Mouse (Mus musculus) embryonic facial prominence, embryonic 11.5 days (tissue): ENCODE data around the gene Serpine1. TPM values are rescaled to one million over a fixed set of nuclear protein-coding genes. Genes with fewer than 3 reads are reported as not detected.

ENCODE experiments used
- ATAC-seq: fragments of 200-750 bp; cut with Nextera tagmentation; replicated peaks from 2 replicates; pipeline ENCODE4 v1.8.0; 2017; ENCODE audit warnings: low read depth; ENCODE audit not compliant: insufficient number of reproducible peaks, low FRiP score, low TSS enrichment
- DNase-seq: peaks from one replicate; pipeline ENCODE4 v3.0.0-alpha.2; 2015; ENCODE audit warnings: low spot score
- H3K27ac ChIP-seq: fragments of 300-500 bp; sonication (generic); replicated peaks from 2 replicates; pipeline ENCODE4 v1.5.1; 2014; ENCODE audit warnings: mild to moderate bottlenecking, low read depth, low read length, control low read depth
- H3K27me3 ChIP-seq: fragments of 300-500 bp; sonication (generic); 2 replicates; pipeline ENCODE4 v1.6.1; 2014; ENCODE audit warnings: mild to moderate bottlenecking, low read length, moderate library complexity, mixed read lengths; ENCODE audit not compliant: control insufficient read depth, insufficient read depth
- H3K36me3 ChIP-seq: fragments of 300-500 bp; sonication (generic); replicated peaks from 2 replicates; pipeline ENCODE4 v1.6.1; 2014; ENCODE audit warnings: low read depth, mild to moderate bottlenecking, low read length, moderate library complexity, mixed read lengths; ENCODE audit not compliant: control insufficient read depth, insufficient read depth
- H3K4me1 ChIP-seq: fragments of 300-500 bp; sonication (generic); 2 replicates; pipeline ENCODE4 v1.6.1; 2014; ENCODE audit warnings: low read length, mixed read lengths; ENCODE audit not compliant: control insufficient read depth, insufficient read depth
- H3K4me2 ChIP-seq: fragments of 300-500 bp; sonication (generic); 2 replicates; pipeline ENCODE4 v1.6.1; 2014; ENCODE audit warnings: low read depth, mild to moderate bottlenecking, control low read depth, low read length, moderate library complexity
- H3K4me3 ChIP-seq: fragments of 300-500 bp; sonication (generic); 2 replicates; pipeline ENCODE4 v1.5.1; 2014; ENCODE audit warnings: low read depth, low read length, control low read depth
- H3K9ac ChIP-seq: fragments of 300-500 bp; sonication (generic); replicated peaks from 2 replicates; pipeline ENCODE4 v1.6.1; 2014; ENCODE audit warnings: mild to moderate bottlenecking, control low read depth, low read length
- H3K9me3 ChIP-seq: fragments of 300-500 bp; sonication (generic); replicated peaks from 2 replicates; pipeline ENCODE4 v1.6.1; 2016; ENCODE audit warnings: mild to moderate bottlenecking, low read length, inconsistent platforms, mixed read lengths; ENCODE audit not compliant: control insufficient read depth
- WGBS: fragments of 180-500 bp; shearing (Covaris S2); extraction: QIAGEN DNeasy Blood & Tissue Kit; methylation state at CpG from one replicate; pipeline ENCODE4 v1.1.7; 2014; 5-methylcytosine and 5-hydroxymethylcytosine counted together
- polyA plus RNA-seq: library from polyadenylated mRNA; unstranded; fragments of >200 nt; fragmentation: Nextera tagmentation; extraction: Ambion mirVana; gene quantifications from 2 replicates; pipeline ENCODE4 v1.2.1, GENCODE M21; 2014

Gene Serpine1
- polyA plus RNA-seq, 1 experiment from 2014 or later, result 0.17 TPM

GRCm38 (mm10) chr5:137090870-137091269 is 18.8 kb upstream of the Serpine1 start:
- H3K9me3 ChIP-seq, result no peaks in the 10 kb centered on the region
- H3K27ac ChIP-seq, result no peak overlapping the region
- H3K9ac ChIP-seq, result no peak overlapping the region
- no peak overlapping the region for H3K4me3 ChIP-seq
- WGBS, result 72% methylated on average over 10 of the region's 10 CpGs
- no peak for ATAC-seq
- no peaks in the 10 kb centered on the region for H3K36me3 ChIP-seq
- H3K4me2 ChIP-seq, result no peak overlapping the region
- no peak for DNase-seq
- H3K4me1 ChIP-seq, result no peaks in the 10 kb centered on the region
- H3K27me3 ChIP-seq, result no peaks in the 10 kb centered on the region

GRCm38 (mm10) chr5:137087410-137087809 is 15.3 kb upstream of the Serpine1 start:
- H3K9ac ChIP-seq, result no peak overlapping the region
- DNase-seq (no peak), ATAC-seq (no peak)
- no peaks in the 10 kb centered on the region for H3K27me3 ChIP-seq
- no peaks in the 10 kb centered on the region for H3K9me3 ChIP-seq
- H3K36me3 ChIP-seq, result no peaks in the 10 kb centered on the region
- WGBS, result 87% methylated on average over 8 of the region's 8 CpGs
- no peaks in the 10 kb centered on the region for H3K4me1 ChIP-seq
- H3K4me3 ChIP-seq, result no peak overlapping the region
- H3K27ac ChIP-seq, result no peak overlapping the region
- no peak overlapping the region for H3K4me2 ChIP-seq

- no peaks in the 10 kb centered on the region for H3K4me1 ChIP-seq
- H3K4me2 ChIP-seq, result no peak overlapping the region
- H3K9me3 ChIP-seq, result no peaks in the 10 kb centered on the region
- no peak overlapping the region for H3K27ac ChIP-seq
- H3K27me3 ChIP-seq, result no peaks in the 10 kb centered on the region
- no peak overlapping the region for H3K9ac ChIP-seq
- WGBS, result 78% methylated on average over 3 of the region's 3 CpGs
- no peak overlapping the region for H3K4me3 ChIP-seq
- H3K36me3 ChIP-seq, result no peaks in the 10 kb centered on the region
- DNase-seq (no peak), ATAC-seq (no peak)
Observed at GRCm38 (mm10) chr5:137085731-137086130, 13.7 kb upstream of the Serpine1 start.

- WGBS, result 86% methylated on average over 6 of the region's 6 CpGs
- no peaks in the 10 kb centered on the region for H3K36me3 ChIP-seq
- no peak overlapping the region for H3K27ac ChIP-seq
- DNase-seq (no peak), ATAC-seq (no peak)
- H3K4me2 ChIP-seq, result no peak overlapping the region
- H3K9me3 ChIP-seq, result no peaks in the 10 kb centered on the region
- H3K4me3 ChIP-seq, result no peak overlapping the region
- no peak overlapping the region for H3K9ac ChIP-seq
- H3K4me1 ChIP-seq, result no peaks in the 10 kb centered on the region
- H3K27me3 ChIP-seq, result no peaks in the 10 kb centered on the region
Observed at GRCm38 (mm10) chr5:137085021-137085420, 13.0 kb upstream of the Serpine1 start.

GRCm38 (mm10) chr5:137083051-137083450 is 11.0 kb upstream of the Serpine1 start:
- Histone ChIP-seq H3K4me3 (no peak overlapping the region), H3K36me3 (no peaks in the 10 kb centered on the region), H3K4me1 (no peaks in the 10 kb centered on the region), H3K4me2 (no peak overlapping the region), H3K9me3 (no peaks in the 10 kb centered on the region), H3K9ac (no peak overlapping the region), H3K27me3 (no peaks in the 10 kb centered on the region), H3K27ac (no peak overlapping the region)
- DNase-seq (no peak), ATAC-seq (no peak)
- 89% methylated on average over 4 of the region's 4 CpGs for WGBS

GRCm38 (mm10) chr5:137079849-137080248 is 7.8 kb upstream of the Serpine1 start:
- 39% methylated on average over 5 of the region's 5 CpGs for WGBS

GRCm38 (mm10) chr5:137078616-137079015 is 6.5 kb upstream of the Serpine1 start:
- H3K4me1 ChIP-seq, result no peaks in the 10 kb centered on the region
- H3K9ac ChIP-seq, result no peak overlapping the region
- no peak overlapping the region for H3K27ac ChIP-seq
- WGBS, result 29% methylated on average over 6 of the region's 6 CpGs
- DNase-seq (no peak), ATAC-seq (no peak)
- H3K27me3 ChIP-seq, result no peaks in the 10 kb centered on the region
- no peak overlapping the region for H3K4me2 ChIP-seq
- no peaks in the 10 kb centered on the region for H3K9me3 ChIP-seq
- H3K4me3 ChIP-seq, result no peak overlapping the region
- no peaks in the 10 kb centered on the region for H3K36me3 ChIP-seq

More at GRCm38 (mm10) chr5:137079849-137080248, 7.8 kb upstream of the Serpine1 start:
- no peak for DNase-seq
- H3K9ac ChIP-seq, result no peak overlapping the region
- no peak overlapping the region for H3K27ac ChIP-seq
- H3K27me3 ChIP-seq, result no peaks in the 10 kb centered on the region
- no peak overlapping the region for H3K4me3 ChIP-seq
- no peaks in the 10 kb centered on the region for H3K4me1 ChIP-seq
- no peaks in the 10 kb centered on the region for H3K9me3 ChIP-seq
- H3K4me2 ChIP-seq, result no peak overlapping the region
- no peak for ATAC-seq
- no peaks in the 10 kb centered on the region for H3K36me3 ChIP-seq

- WGBS, result 76% methylated on average over 14 of the region's 14 CpGs
- ATAC-seq, result no peak
- no peak for DNase-seq
Observed at GRCm38 (mm10) chr5:137078041-137078440, 6.0 kb upstream of the Serpine1 start.

More at GRCm38 (mm10) chr5:137078041-137078440, 6.0 kb upstream of the Serpine1 start:
- Histone ChIP-seq H3K4me3 (no peak overlapping the region), H3K4me2 (no peak overlapping the region), H3K4me1 (no peaks in the 10 kb centered on the region), H3K9ac (no peak overlapping the region), H3K27me3 (no peaks in the 10 kb centered on the region), H3K27ac (no peak overlapping the region), H3K36me3 (no peaks in the 10 kb centered on the region), H3K9me3 (no peaks in the 10 kb centered on the region)
